Mouse (Mus musculus): Measurements from ENCODE around the gene Oasl2. TPM values are rescaled to one million over a fixed set of nuclear protein-coding genes. Genes with fewer than 3 reads are reported as not detected.
A peak's percentile ranks its signal among the peaks of the same experiment; 100 is the strongest.
"Not testable (repeated sequence)": the region's sequence is repeated elsewhere in the genome, so short reads cannot be mapped to it uniquely, and the experiment has no call there.

Oasl2 gene
- polyA plus RNA-seq, 1 experiment = 21.4 TPM

GRCm38 (mm10) chr5:114908598-114909305 lies 12.0 kb downstream of the Oasl2 start:
- Histone ChIP-seq H3K4me1 (ENCODE audit: control insufficient read depth, insufficient read depth, low read length) (0 out of 2 replicates have a peak, but pooled peaks cover 2% of the 10 kb centered on the region), H3K4me3 (replicated peaks; ENCODE audit: extremely low read depth, low read depth, low read length) (no peak overlapping the region)
- no peak for TF ChIP-seq POLR2A (IDR thresholded peaks at IDR 0.05; ENCODE audit: borderline replicate concordance, extremely low read depth, low read depth, low read length)
- 62% methylated on average over 13 of the region's 13 CpGs for WGBS
- DNase-seq = no peak

- TF ChIP-seq POLR2A (IDR thresholded peaks at IDR 0.05; ENCODE audit: borderline replicate concordance, extremely low read depth, low read depth, low read length) (no peak), CTCF (IDR thresholded peaks at IDR 0.05; ENCODE audit: insufficient read depth, low read length) (no peak)
- no peak for DNase-seq
- no peak overlapping the region for H3K4me3 ChIP-seq (replicated peaks; ENCODE audit: extremely low read depth, low read depth, low read length)
- WGBS = 42% methylated on average over 4 of the region's 4 CpGs
- H3K4me1 ChIP-seq (ENCODE audit: control insufficient read depth, insufficient read depth, low read length) = peaks cover 2% of the 10 kb centered on the region; the same call in 1 of the 2 replicates
These were observed 16.9 kb downstream of the Oasl2 start for GRCm38 (mm10) chr5:114913686-114914085.

- 64% methylated on average over 8 of the region's 8 CpGs for WGBS
These were observed 18.1 kb downstream of the Oasl2 start for GRCm38 (mm10) chr5:114914855-114915254.

GRCm38 (mm10) chr5:114915854-114916253 lies 19.1 kb downstream of the Oasl2 start:
- Histone ChIP-seq H3K4me3 (replicated peaks; ENCODE audit: extremely low read depth, low read depth, low read length) (no peak overlapping the region), H3K4me1 (ENCODE audit: control insufficient read depth, insufficient read depth, low read length) (peaks cover 2% of the 10 kb centered on the region; the same call in 1 of the 2 replicates)
- no peak for TF ChIP-seq CTCF (IDR thresholded peaks at IDR 0.05; ENCODE audit: insufficient read depth, low read length)
- TF ChIP-seq POLR2A (IDR thresholded peaks at IDR 0.05; ENCODE audit: borderline replicate concordance, extremely low read depth, low read depth, low read length) = no peak
- DNase-seq = no peak
- WGBS = 72% methylated on average over 5 of the region's 5 CpGs

More at GRCm38 (mm10) chr5:114914855-114915254, 18.1 kb downstream of the Oasl2 start:
- TF ChIP-seq CTCF (IDR thresholded peaks at IDR 0.05; ENCODE audit: insufficient read depth, low read length) (no peak), POLR2A (IDR thresholded peaks at IDR 0.05; ENCODE audit: borderline replicate concordance, extremely low read depth, low read depth, low read length) (no peak)
- DNase-seq = no peak
- Histone ChIP-seq H3K4me1 (ENCODE audit: control insufficient read depth, insufficient read depth, low read length) (peaks cover 2% of the 10 kb centered on the region; the same call in 1 of the 2 replicates), H3K4me3 (replicated peaks; ENCODE audit: extremely low read depth, low read depth, low read length) (no peak overlapping the region)

GRCm38 (mm10) chr5:114916777-114917176 lies 20.0 kb downstream of the Oasl2 start:
- 43% methylated on average over 4 of the region's 4 CpGs for WGBS
- TF ChIP-seq POLR2A (IDR thresholded peaks at IDR 0.05; ENCODE audit: borderline replicate concordance, extremely low read depth, low read depth, low read length) = no peak
- TF ChIP-seq CTCF (IDR thresholded peaks at IDR 0.05; ENCODE audit: insufficient read depth, low read length) = no peak
- no peak for DNase-seq
- Histone ChIP-seq H3K4me1 (ENCODE audit: control insufficient read depth, insufficient read depth, low read length) (peaks cover 2% of the 10 kb centered on the region; the same call in 1 of the 2 replicates), H3K4me3 (replicated peaks; ENCODE audit: extremely low read depth, low read depth, low read length) (no peak overlapping the region)

GRCm38 (mm10) chr5:114917357-114917756 lies 20.6 kb downstream of the Oasl2 start:
- not testable (repeated sequence) for H3K4me3 ChIP-seq (replicated peaks; ENCODE audit: extremely low read depth, low read depth, low read length); H3K4me1 ChIP-seq (ENCODE audit: control insufficient read depth, insufficient read depth, low read length); DNase-seq
- 92% methylated on average over 5 of the region's 5 CpGs for WGBS

DNA sequence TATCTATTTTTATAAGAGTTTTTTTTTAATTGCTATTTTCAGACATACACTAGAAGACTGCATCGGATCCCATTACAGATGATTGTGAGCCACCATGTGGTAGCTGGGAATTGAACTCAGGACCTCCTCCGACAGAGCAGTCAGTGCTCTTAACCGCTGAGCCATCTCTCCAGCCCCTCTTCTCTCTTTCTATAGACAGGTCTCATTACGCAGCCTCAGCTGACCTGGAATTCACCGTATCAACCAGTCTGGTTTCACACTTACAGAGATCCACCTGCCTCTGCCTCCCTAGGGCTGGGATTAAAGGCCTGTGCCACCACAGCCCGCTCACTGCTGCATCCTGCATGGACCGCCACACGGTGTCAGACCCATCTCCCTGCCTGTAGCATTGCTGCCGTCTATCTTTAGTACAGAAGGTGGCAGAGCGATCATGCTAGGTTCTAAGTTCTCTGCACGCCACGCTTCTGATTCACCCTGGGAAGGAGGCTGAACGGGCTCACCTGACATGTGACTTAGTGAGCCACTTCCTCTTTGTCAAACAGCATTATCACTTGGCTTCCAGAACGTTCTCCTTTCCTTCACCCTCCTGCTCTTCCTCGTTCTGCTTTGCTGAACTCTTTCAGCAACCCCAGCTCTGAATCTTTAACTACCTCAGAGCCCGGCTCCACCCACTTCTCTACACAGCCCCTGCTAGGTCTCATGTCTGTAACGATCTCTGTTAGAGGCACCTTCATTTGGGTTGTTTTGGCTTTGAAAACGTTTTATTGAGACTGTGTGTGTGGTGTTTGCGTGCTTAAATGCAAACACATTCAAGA lies 25.0 kb downstream of the Oasl2 start:
- DNase-seq = peak; percentile 8
- 50% methylated on average over 19 of the region's 19 CpGs for WGBS
- Histone ChIP-seq H3K4me3 (replicated peaks; ENCODE audit: extremely low read depth, low read depth, low read length) (no peak overlapping the region), H3K4me1 (ENCODE audit: control insufficient read depth, insufficient read depth, low read length) (no peaks in the 10 kb centered on the region)
- TF ChIP-seq CTCF (IDR thresholded peaks at IDR 0.05; ENCODE audit: insufficient read depth, low read length) (no peak), POLR2A (IDR thresholded peaks at IDR 0.05; ENCODE audit: borderline replicate concordance, extremely low read depth, low read depth, low read length) (no peak)

- Histone ChIP-seq H3K4me3 (replicated peaks; ENCODE audit: extremely low read depth, low read depth, low read length) (no peak overlapping the region), H3K4me1 (ENCODE audit: control insufficient read depth, insufficient read depth, low read length) (no peaks in the 10 kb centered on the region)
- DNase-seq = no peak
- TF ChIP-seq POLR2A (IDR thresholded peaks at IDR 0.05; ENCODE audit: borderline replicate concordance, extremely low read depth, low read depth, low read length) (no peak), CTCF (IDR thresholded peaks at IDR 0.05; ENCODE audit: insufficient read depth, low read length) (no peak)
- 51% methylated on average over 10 of the region's 10 CpGs for WGBS
These were observed 25.6 kb downstream of the Oasl2 start for GRCm38 (mm10) chr5:114922366-114922731.

- Histone ChIP-seq H3K4me3 (replicated peaks; ENCODE audit: extremely low read depth, low read depth, low read length) (peak within 1 kb of the TSS; percentile 79), H3K4me1 (ENCODE audit: control insufficient read depth, insufficient read depth, low read length) (no peaks in the 10 kb centered on the region)
- DNase-seq = peak; percentile 64
- TF ChIP-seq POLR2A (IDR thresholded peaks at IDR 0.05; ENCODE audit: borderline replicate concordance, extremely low read depth, low read depth, low read length) = no peak
- TF ChIP-seq CTCF (IDR thresholded peaks at IDR 0.05; ENCODE audit: insufficient read depth, low read length) = no peak
- WGBS = 10% methylated on average over 15 of the region's 15 CpGs
These were observed 26.3 kb downstream of the Oasl2 start, which contains the start of gene Oasl1 for GRCm38 (mm10) chr5:114922998-114923473. TSS of gene Oasl1 (plus strand) at chr5:114923240.
